Mouse (Mus musculus) bone marrow macrophage, adult 2 months (primary cell): Measurements from ENCODE around the gene Tcl1. TPM values are rescaled to one million over a fixed set of nuclear protein-coding genes. Genes with fewer than 3 reads are reported as not detected.

Experiments
- H3K27ac ChIP-seq: 2 replicates; pipeline ENCODE4 v1.5.1; 2012; ENCODE audit warnings: low read depth, low read length; ENCODE audit not compliant: insufficient read depth
- H3K4me1 ChIP-seq: 2 replicates; pipeline ENCODE4 v1.6.1; 2012; ENCODE audit warnings: low read length; ENCODE audit not compliant: control insufficient read depth, insufficient read depth
- H3K4me3 ChIP-seq: 2 replicates; pipeline ENCODE4 v1.5.1; 2012; ENCODE audit warnings: mild to moderate bottlenecking, low read length, moderate library complexity; ENCODE audit not compliant: insufficient read depth
- CTCF ChIP-seq: IDR thresholded peaks from 2 replicates; pipeline ENCODE4 v1.5.1; 2012; ENCODE audit warnings: low read depth, mild to moderate bottlenecking, low read length, moderate library complexity
- POLR2A ChIP-seq: IDR thresholded peaks from 2 replicates; pipeline ENCODE4 v1.6.1; 2012; ENCODE audit warnings: mild to moderate bottlenecking, low read depth, low read length, borderline replicate concordance
- polyA plus RNA-seq: library from polyadenylated mRNA; stranded (reverse); fragments of >200 nt; gene quantifications from 2 replicates; pipeline ENCODE4 v1.2.4, GENCODE M21; 2012; ENCODE audit not compliant: missing spikeins, insufficient read depth, insufficient read length

Gene Tcl1
- polyA plus RNA-seq, result not detected in 2 replicates

GRCm38 (mm10) chr12:105222601-105223319 is at the start of gene Tcl1:
Tcl1 (minus strand) TSS chr12:105222793.
- Histone ChIP-seq H3K27ac (no peak within 1 kb of the TSS), H3K4me3 (no peak within 1 kb of the TSS), H3K4me1 (no peaks in the 10 kb centered on the region)
- no peak for TF ChIP-seq POLR2A

GRCm38 (mm10) chr12:105271016-105271965 is 48.7 kb upstream of the Tcl1 start:
- Histone ChIP-seq H3K27ac (no peak overlapping the region), H3K4me1 (no peaks in the 10 kb centered on the region), H3K4me3 (no peak overlapping the region)
- TF ChIP-seq POLR2A (no peak), CTCF (no peak)

GRCm38 (mm10) chr12:105267076-105267475 is 44.5 kb upstream of the Tcl1 start:
- no peaks in the 10 kb centered on the region for H3K4me1 ChIP-seq
- no peak overlapping the region for H3K4me3 ChIP-seq
- H3K27ac ChIP-seq, result no peak overlapping the region
- TF ChIP-seq POLR2A (no peak), CTCF (no peak)

GRCm38 (mm10) chr12:105266096-105266495 is 43.5 kb upstream of the Tcl1 start:
- no peaks in the 10 kb centered on the region for H3K4me1 ChIP-seq
- TF ChIP-seq POLR2A, result no peak
- TF ChIP-seq CTCF, result no peak
- H3K4me3 ChIP-seq, result no peak overlapping the region
- H3K27ac ChIP-seq, result no peak overlapping the region

DNA sequence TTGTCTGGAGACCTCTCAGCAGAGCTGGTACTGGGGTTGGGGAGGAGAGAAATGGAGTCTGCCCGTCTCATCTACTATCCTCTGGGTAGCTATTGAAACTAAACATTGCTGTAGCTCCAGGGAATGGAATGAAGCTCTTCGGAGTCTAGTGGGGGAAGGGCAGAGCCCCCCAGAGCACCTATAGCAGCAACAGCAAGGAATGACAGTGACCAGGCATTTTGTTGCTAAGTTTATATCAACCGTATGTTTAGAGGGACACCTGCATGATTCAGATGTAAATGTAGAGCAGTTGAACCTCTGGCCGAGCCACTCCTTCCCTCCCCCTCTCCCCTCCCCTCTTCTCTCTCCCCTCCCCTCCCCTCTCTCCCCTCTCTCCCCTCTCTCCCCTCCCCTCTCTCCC is 36.6 kb upstream of the Tcl1 start:
- no peak for TF ChIP-seq CTCF
- no peak for TF ChIP-seq POLR2A
- Histone ChIP-seq H3K4me1 (no peaks in the 10 kb centered on the region), H3K27ac (no peak overlapping the region), H3K4me3 (no peak overlapping the region)

- no peak overlapping the region for H3K27ac ChIP-seq
- no peaks in the 10 kb centered on the region for H3K4me1 ChIP-seq
- TF ChIP-seq POLR2A (no peak), CTCF (no peak)
- no peak overlapping the region for H3K4me3 ChIP-seq
Measured at GRCm38 (mm10) chr12:105258787-105259186, 36.2 kb upstream of the Tcl1 start.

DNA sequence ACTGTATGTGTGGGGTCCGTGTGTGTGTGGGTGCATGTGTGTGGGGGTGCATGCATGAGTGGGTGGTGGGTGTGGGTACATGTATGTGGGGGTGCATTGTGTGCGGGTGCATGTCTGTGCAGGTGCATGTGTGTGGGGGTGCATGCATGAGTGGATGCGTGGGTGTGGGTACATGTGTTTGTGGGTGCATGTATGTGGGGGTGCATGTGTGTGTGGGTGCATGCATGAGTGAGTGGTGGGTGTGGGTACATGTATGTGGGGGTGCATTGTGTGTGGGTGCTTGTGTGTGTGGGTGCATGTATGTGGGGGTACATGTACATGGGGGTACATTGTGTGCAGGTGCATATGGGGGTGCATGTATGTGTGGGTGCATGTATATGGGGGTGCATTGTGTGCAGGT is 31.2 kb upstream of the Tcl1 start:
- H3K4me3 ChIP-seq, result no peak overlapping the region
- H3K27ac ChIP-seq, result no peak overlapping the region
- no peak for TF ChIP-seq POLR2A
- TF ChIP-seq CTCF, result no peak
- no peaks in the 10 kb centered on the region for H3K4me1 ChIP-seq

- H3K4me1 ChIP-seq, result no peaks in the 10 kb centered on the region
- H3K27ac ChIP-seq, result no peak overlapping the region
- H3K4me3 ChIP-seq, result no peak overlapping the region
- TF ChIP-seq CTCF (no peak), POLR2A (no peak)
Measured at GRCm38 (mm10) chr12:105248763-105249233, 26.2 kb upstream of the Tcl1 start.

DNA sequence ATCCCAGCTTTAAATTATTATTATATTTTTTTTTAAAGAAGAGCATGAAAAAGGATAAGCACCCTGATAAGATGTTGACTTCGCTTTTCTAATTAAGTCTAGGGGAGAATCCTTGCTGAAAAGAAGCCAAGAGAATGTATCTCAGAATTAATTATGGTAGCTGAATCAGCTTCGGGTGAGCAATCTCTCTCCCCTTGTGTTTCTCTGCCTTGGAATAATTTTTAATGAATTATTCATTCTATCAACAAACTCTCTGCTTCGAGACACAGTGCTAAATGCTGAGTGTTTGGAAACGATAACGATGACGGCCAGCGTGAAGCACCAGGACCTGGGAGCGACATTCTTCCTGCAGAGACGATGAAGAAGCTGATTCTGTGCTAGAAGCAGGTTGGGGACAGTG is 16.5 kb upstream of the Tcl1 start:
- Histone ChIP-seq H3K4me1 (0 out of 2 replicates have a peak, but pooled peaks cover 3% of the 10 kb centered on the region), H3K27ac (no peak overlapping the region), H3K4me3 (no peak overlapping the region)
- TF ChIP-seq POLR2A, result no peak
- TF ChIP-seq CTCF, result no peak

GRCm38 (mm10) chr12:105235091-105235490 is 12.5 kb upstream of the Tcl1 start:
- TF ChIP-seq CTCF, result no peak
- no peak for TF ChIP-seq POLR2A
- no peak overlapping the region for H3K27ac ChIP-seq
- no peak overlapping the region for H3K4me3 ChIP-seq
- H3K4me1 ChIP-seq, result 0 out of 2 replicates have a peak, but pooled peaks cover 3% of the 10 kb centered on the region
